Mouse (Mus musculus) G1E (cell line): ENCODE measurements at regions not wholly inside any gene's neighbourhood (a gene's known extent, or its start where the extent isn't known, plus 50 kb on each side); places are given as distances from the start of the nearest gene placed in this dataset.

Experiments
- CTCF ChIP-seq: IDR thresholded peaks from 2 replicates; pipeline ENCODE4 v1.5.1; 2012; ENCODE audit warnings: low read depth, low read length, inconsistent platforms, mixed read lengths
- GATA1 ChIP-seq: IDR thresholded peaks from 2 replicates; pipeline ENCODE4 v1.6.1; 2012; ENCODE audit warnings: borderline replicate concordance, low read length, inconsistent platforms, mixed read lengths
- GATA2 ChIP-seq: IDR thresholded peaks from 2 replicates; pipeline ENCODE4 v1.6.1; 2012; ENCODE audit warnings: low read depth, low read length, inconsistent platforms, borderline replicate concordance
- POLR2AphosphoS5 ChIP-seq: IDR thresholded peaks from 2 replicates; pipeline ENCODE4 v1.6.1; 2012; ENCODE audit warnings: low read depth, low read length, inconsistent platforms; ENCODE audit not compliant: insufficient replicate concordance

- TF ChIP-seq CTCF: no peak
- TF ChIP-seq GATA2: no peak
- TF ChIP-seq POLR2AphosphoS5: no peak
- TF ChIP-seq GATA1: no peak
Observed at GRCm38 (mm10) chr4:53220809-53221208, 61.1 kb upstream of the Abca1 start.
